Mouse (Mus musculus) lung, embryonic 16.5 days (tissue): ENCODE results near the gene Cx3cr1. TPM values are rescaled to one million over a fixed set of nuclear protein-coding genes. Genes with fewer than 3 reads are reported as not detected.
A peak's percentile ranks its signal among the peaks of the same experiment; 100 is the strongest.

Source experiments
- ATAC-seq: fragments of 200-750 bp; cut with Nextera tagmentation; 2 replicates; pipeline ENCODE4 v1.8.0; 2017; ENCODE audit warnings: low read depth, mild to moderate bottlenecking, moderate library complexity
- H3K27ac ChIP-seq: fragments of 300-500 bp; sonication (generic); 2 replicates; pipeline ENCODE4 v1.5.1; 2014; ENCODE audit warnings: mild to moderate bottlenecking, control low read depth, low read length
- H3K27me3 ChIP-seq: fragments of 300-500 bp; sonication (generic); 2 replicates; pipeline ENCODE4 v1.6.1; 2014; ENCODE audit warnings: low read depth, low read length, mixed read lengths; ENCODE audit not compliant: control insufficient read depth, insufficient read depth
- H3K36me3 ChIP-seq: fragments of 300-500 bp; sonication (generic); 2 replicates; pipeline ENCODE4 v1.6.1; 2014; ENCODE audit warnings: low read length; ENCODE audit not compliant: control insufficient read depth, insufficient read depth
- H3K4me1 ChIP-seq: fragments of 300-500 bp; sonication (generic); replicated peaks from 2 replicates; pipeline ENCODE4 v1.6.1; 2014; ENCODE audit warnings: low read length, mixed read lengths; ENCODE audit not compliant: control insufficient read depth, insufficient read depth
- H3K4me2 ChIP-seq: fragments of 300-500 bp; sonication (generic); 2 replicates; pipeline ENCODE4 v1.6.1; 2014; ENCODE audit warnings: low read depth, low read length, control low read depth
- H3K4me3 ChIP-seq: fragments of 300-500 bp; sonication (generic); 2 replicates; pipeline ENCODE4 v1.5.1; 2014; ENCODE audit warnings: mild to moderate bottlenecking, low read length, control low read depth
- H3K9ac ChIP-seq: fragments of 300-500 bp; sonication (generic); 2 replicates; pipeline ENCODE4 v1.6.1; 2014; ENCODE audit warnings: low read length, control low read depth
- H3K9me3 ChIP-seq: fragments of 300-500 bp; sonication (generic); 2 replicates; pipeline ENCODE4 v1.6.1; 2016; ENCODE audit warnings: low read length; ENCODE audit not compliant: control insufficient read depth
- WGBS: fragments of 180-500 bp; shearing (Covaris S2); extraction: QIAGEN DNeasy Blood & Tissue Kit; methylation state at CpG from one replicate; pipeline ENCODE4 v1.1.7; 2014; 5-methylcytosine and 5-hydroxymethylcytosine counted together
- polyA plus RNA-seq: library from polyadenylated mRNA; unstranded; fragments of >200 nt; fragmentation: Nextera tagmentation; extraction: Ambion mirVana; gene quantifications from 2 replicates; pipeline ENCODE4 v1.2.1, GENCODE M21; 2015

Cx3cr1 gene
- polyA plus RNA-seq, 1 experiment from 2014 or later = 8.9 TPM

- no peak for ATAC-seq
- Histone ChIP-seq H3K4me2 (no peak overlapping the region), H3K36me3 (peaks cover 55% of the 10 kb centered on the region), H3K4me1 (no peaks in the 10 kb centered on the region), H3K9ac (no peak overlapping the region), H3K27ac (no peak overlapping the region), H3K27me3 (no peaks in the 10 kb centered on the region), H3K9me3 (no peaks in the 10 kb centered on the region), H3K4me3 (no peak overlapping the region)
- 93% methylated on average over 3 of the region's 3 CpGs for WGBS
These were observed 159.7 kb downstream of the Cx3cr1 start for GRCm38 (mm10) chr9:119909931-119910330.

GRCm38 (mm10) chr9:119908708-119909107 lies 161.0 kb downstream of the Cx3cr1 start:
- WGBS = 86% methylated on average over 3 of the region's 3 CpGs
- H3K27me3 ChIP-seq = no peaks in the 10 kb centered on the region
- peaks cover 57% of the 10 kb centered on the region for H3K36me3 ChIP-seq
- H3K9ac ChIP-seq = no peak overlapping the region
- no peak overlapping the region for H3K27ac ChIP-seq
- no peak overlapping the region for H3K4me2 ChIP-seq
- no peaks in the 10 kb centered on the region for H3K9me3 ChIP-seq
- ATAC-seq = no peak
- H3K4me3 ChIP-seq = no peak overlapping the region
- H3K4me1 ChIP-seq = no peaks in the 10 kb centered on the region

GRCm38 (mm10) chr9:119902410-119903151 lies 167.1 kb downstream of the Cx3cr1 start:
- H3K4me3 ChIP-seq = no peak overlapping the region
- H3K4me2 ChIP-seq = no peak overlapping the region
- H3K4me1 ChIP-seq = no peaks in the 10 kb centered on the region
- ATAC-seq = no peak
- no peak overlapping the region for H3K27ac ChIP-seq
- H3K36me3 ChIP-seq = peaks cover 25% of the 10 kb centered on the region
- 82% methylated on average over 12 of the region's 12 CpGs for WGBS
- no peak overlapping the region for H3K9ac ChIP-seq
- no peaks in the 10 kb centered on the region for H3K9me3 ChIP-seq
- no peaks in the 10 kb centered on the region for H3K27me3 ChIP-seq

GRCm38 (mm10) chr9:119899446-119899845 lies 170.2 kb downstream of the Cx3cr1 start:
- ATAC-seq = no peak
- WGBS = 96% methylated on average over 2 of the region's 2 CpGs
- H3K4me1 ChIP-seq = peaks cover 11% of the 10 kb centered on the region

GRCm38 (mm10) chr9:119895040-119895721 lies 174.5 kb downstream of the Cx3cr1 start:
- Histone ChIP-seq H3K4me2 (peak overlapping the region; percentile 93), H3K27me3 (no peaks in the 10 kb centered on the region), H3K9me3 (no peaks in the 10 kb centered on the region), H3K27ac (peak overlapping the region; percentile 80), H3K9ac (peak overlapping the region; percentile 89), H3K36me3 (peaks cover 2% of the 10 kb centered on the region), H3K4me1 (peaks cover 14% of the 10 kb centered on the region), H3K4me3 (peak overlapping the region; percentile 97)
- under 1% methylated on average over 53 of the region's 71 CpGs for WGBS
- peak; percentile 81 for ATAC-seq

More at GRCm38 (mm10) chr9:119899446-119899845, 170.2 kb downstream of the Cx3cr1 start:
- Histone ChIP-seq H3K27ac (no peak overlapping the region), H3K9me3 (no peaks in the 10 kb centered on the region), H3K9ac (no peak overlapping the region), H3K36me3 (peaks cover 9% of the 10 kb centered on the region), H3K4me3 (no peak overlapping the region), H3K4me2 (no peak overlapping the region), H3K27me3 (no peaks in the 10 kb centered on the region)

GRCm38 (mm10) chr9:119894339-119895009 lies 175.2 kb downstream of the Cx3cr1 start, which contains the start of gene Wdr48:
Wdr48 (plus strand) TSS chr9:119894878.
- Histone ChIP-seq H3K4me3 (peak within 1 kb of the TSS; percentile 97), H3K9ac (peak within 1 kb of the TSS; percentile 89), H3K27ac (peak within 1 kb of the TSS; percentile 80), H3K4me1 (peaks cover 14% of the 10 kb centered on the region), H3K36me3 (no peaks in the 10 kb centered on the region), H3K4me2 (peak within 1 kb of the TSS; percentile 93), H3K27me3 (no peaks in the 10 kb centered on the region), H3K9me3 (no peaks in the 10 kb centered on the region)
- ATAC-seq = peak; percentile 100
- WGBS = 2% methylated on average over 34 of the region's 34 CpGs

- 91% methylated on average over 5 of the region's 5 CpGs for WGBS
- Histone ChIP-seq H3K4me2 (peak overlapping the region; percentile 70), H3K36me3 (no peaks in the 10 kb centered on the region), H3K27me3 (no peaks in the 10 kb centered on the region), H3K27ac (no peak overlapping the region), H3K9me3 (no peaks in the 10 kb centered on the region), H3K4me1 (peaks cover 14% of the 10 kb centered on the region), H3K9ac (peak overlapping the region; percentile 89; the same call in 1 of the 2 replicates), H3K4me3 (no peak overlapping the region; the same call in 1 of the 2 replicates)
- ATAC-seq = no peak
These were observed 175.8 kb downstream of the Cx3cr1 start for GRCm38 (mm10) chr9:119893881-119894280.

GRCm38 (mm10) chr9:119890692-119891091 lies 179.0 kb downstream of the Cx3cr1 start:
- Histone ChIP-seq H3K9me3 (no peaks in the 10 kb centered on the region), H3K4me3 (no peak overlapping the region)

GRCm38 (mm10) chr9:119889446-119889845 lies 180.2 kb downstream of the Cx3cr1 start:
- H3K9me3 ChIP-seq = no peaks in the 10 kb centered on the region
- 84% methylated on average over 9 of the region's 9 CpGs for WGBS
- no peak overlapping the region for H3K27ac ChIP-seq

More at GRCm38 (mm10) chr9:119890692-119891091, 179.0 kb downstream of the Cx3cr1 start:
- Histone ChIP-seq H3K9ac (no peak overlapping the region), H3K27ac (no peak overlapping the region), H3K27me3 (no peaks in the 10 kb centered on the region), H3K4me1 (peaks cover 6% of the 10 kb centered on the region), H3K4me2 (no peak overlapping the region), H3K36me3 (no peaks in the 10 kb centered on the region)
- no peak for ATAC-seq
- WGBS = 45% methylated on average over 2 of the region's 2 CpGs

More at GRCm38 (mm10) chr9:119889446-119889845, 180.2 kb downstream of the Cx3cr1 start:
- Histone ChIP-seq H3K4me1 (peaks cover 3% of the 10 kb centered on the region; the same call in 1 of the 2 replicates), H3K27me3 (no peaks in the 10 kb centered on the region), H3K9ac (no peak overlapping the region), H3K4me2 (no peak overlapping the region), H3K36me3 (no peaks in the 10 kb centered on the region), H3K4me3 (no peak overlapping the region)
- ATAC-seq = no peak
